18 mouse cellular contexts compared by ENCODE assay signal in genomic region chr5:128815078-128815477, GRCm38 (mm10).
DNase-seq lines count a peak whose midpoint lies in the region; ATAC-seq lines count a peak whose summit lies in the region.
"Had no signal": no experiment of that assay in that cellular context is flagged by ENCODE, and none has a peak within 500 bp of the region (broad histone marks: within the 10 kb centered on the region; RNA-seq: fewer than 3 reads in every experiment).

No protein-coding gene starts in this region.

- 37% methylated on average over 6 of the region's 6 CpGs for WGBS in hindbrain, embryonic 15.5 days
- WGBS in hindbrain, embryonic 10.5 days: 78% methylated on average over 6 of the region's 6 CpGs
- WGBS in neural tube, embryonic 11.5 days: 72% methylated on average over 6 of the region's 6 CpGs
- WGBS in intestine, embryonic 15.5 days: 69% methylated on average over 6 of the region's 6 CpGs
- WGBS in heart, embryonic 12.5 days: 77% methylated on average over 6 of the region's 6 CpGs

- no peak for ATAC-seq in hindbrain, embryonic 15.5 days (ENCODE audit: low FRiP score, low read depth)
- no peak for ATAC-seq in neural tube, embryonic 11.5 days (ENCODE audit: insufficient read depth, low FRiP score, low TSS enrichment)
- ATAC-seq in intestine, embryonic 15.5 days: peak; percentile 55
- ATAC-seq in heart, embryonic 12.5 days (ENCODE audit: insufficient number of reproducible peaks, low FRiP score): no peak

- no peaks in the 10 kb centered on the region for H3K36me3 ChIP-seq in hindbrain, embryonic 15.5 days
- no peaks in the 10 kb centered on the region for H3K36me3 ChIP-seq in hindbrain, embryonic 10.5 days
- H3K36me3 ChIP-seq in neural tube, embryonic 11.5 days (ENCODE audit: control insufficient read depth, insufficient read depth, low read length): no peaks in the 10 kb centered on the region
- H3K36me3 ChIP-seq in intestine, embryonic 15.5 days: no peaks in the 10 kb centered on the region
- H3K36me3 ChIP-seq in heart, embryonic 12.5 days: no peaks in the 10 kb centered on the region
- H3K36me3 ChIP-seq: lung, embryonic 15.5 days had no signal

- 0 out of 2 replicates have a peak overlapping the region, but pooled peaks have one; percentile 27 for H3K27ac ChIP-seq in hindbrain, embryonic 15.5 days (replicated peaks)
- no peak overlapping the region for H3K27ac ChIP-seq in hindbrain, embryonic 10.5 days
- no peak overlapping the region for H3K27ac ChIP-seq in neural tube, embryonic 11.5 days (ENCODE audit: low read depth, low read length)
- H3K27ac ChIP-seq in intestine, embryonic 15.5 days: no peak overlapping the region
- no peak overlapping the region for H3K27ac ChIP-seq in heart, embryonic 12.5 days (ENCODE audit: poor library complexity, severe bottlenecking)
- H3K27ac ChIP-seq: liver, embryonic 14.5 days; lung, embryonic 15.5 days had no signal

- no peak overlapping the region for H3K4me3 ChIP-seq in hindbrain, embryonic 15.5 days
- H3K4me3 ChIP-seq in hindbrain, embryonic 10.5 days: no peak overlapping the region
- H3K4me3 ChIP-seq in neural tube, embryonic 11.5 days (ENCODE audit: low read depth, low read length): no peak overlapping the region
- H3K4me3 ChIP-seq in intestine, embryonic 15.5 days (replicated peaks): no peak overlapping the region
- H3K4me3 ChIP-seq in heart, embryonic 12.5 days: no peak overlapping the region
- H3K4me3 ChIP-seq: lung, embryonic 15.5 days had no signal

- no peak overlapping the region for H3K4me2 ChIP-seq in hindbrain, embryonic 15.5 days
- no peak overlapping the region for H3K4me2 ChIP-seq in neural tube, embryonic 11.5 days (ENCODE audit: low read depth)
- no peak overlapping the region for H3K4me2 ChIP-seq in intestine, embryonic 15.5 days (replicated peaks)
- H3K4me2 ChIP-seq in heart, embryonic 12.5 days: no peak overlapping the region
- H3K4me2 ChIP-seq: heart, embryonic 11.5 days; lung, embryonic 15.5 days had no signal

- no peaks in the 10 kb centered on the region for H3K27me3 ChIP-seq in hindbrain, embryonic 15.5 days
- H3K27me3 ChIP-seq in hindbrain, embryonic 10.5 days (ENCODE audit: insufficient read depth, poor library complexity, severe bottlenecking): peaks cover 3% of the 10 kb centered on the region; the same call in 1 of the 2 replicates
- no peaks in the 10 kb centered on the region for H3K27me3 ChIP-seq in neural tube, embryonic 11.5 days (ENCODE audit: control insufficient read depth, insufficient read depth, low read length)
- H3K27me3 ChIP-seq in intestine, embryonic 15.5 days (replicated peaks): no peaks in the 10 kb centered on the region
- H3K27me3 ChIP-seq in heart, embryonic 12.5 days (replicated peaks): peaks cover 14% of the 10 kb centered on the region; the same call in 1 of the 2 replicates
- H3K27me3 ChIP-seq: CH12.LX; lung, embryonic 15.5 days had no signal

- peaks cover 39% of the 10 kb centered on the region for H3K4me1 ChIP-seq in hindbrain, embryonic 15.5 days (replicated peaks)
- peaks cover 32% of the 10 kb centered on the region for H3K4me1 ChIP-seq in hindbrain, embryonic 10.5 days (replicated peaks)
- H3K4me1 ChIP-seq in neural tube, embryonic 11.5 days (ENCODE audit: control insufficient read depth, insufficient read depth, low read length): no peaks in the 10 kb centered on the region
- no peaks in the 10 kb centered on the region for H3K4me1 ChIP-seq in intestine, embryonic 15.5 days (replicated peaks)
- H3K4me1 ChIP-seq in heart, embryonic 12.5 days (replicated peaks): peaks cover 3% of the 10 kb centered on the region
- H3K4me1 ChIP-seq: lung, embryonic 15.5 days had no signal

- no peak overlapping the region for H3K9ac ChIP-seq in hindbrain, embryonic 15.5 days
- H3K9ac ChIP-seq in neural tube, embryonic 11.5 days (ENCODE audit: low read length): no peak overlapping the region
- no peak overlapping the region for H3K9ac ChIP-seq in intestine, embryonic 15.5 days
- no peak overlapping the region for H3K9ac ChIP-seq in heart, embryonic 12.5 days
- H3K9ac ChIP-seq: liver, embryonic 14.5 days; lung, embryonic 15.5 days had no signal

- no peaks in the 10 kb centered on the region for H3K9me3 ChIP-seq in hindbrain, embryonic 15.5 days
- no peaks in the 10 kb centered on the region for H3K9me3 ChIP-seq in hindbrain, embryonic 10.5 days
- H3K9me3 ChIP-seq in neural tube, embryonic 11.5 days (ENCODE audit: control insufficient read depth, low read length): no peaks in the 10 kb centered on the region
- H3K9me3 ChIP-seq in intestine, embryonic 15.5 days: no peaks in the 10 kb centered on the region
- no peaks in the 10 kb centered on the region for H3K9me3 ChIP-seq in heart, embryonic 12.5 days (replicated peaks)
- H3K9me3 ChIP-seq: lung, embryonic 15.5 days had no signal

- no peak for DNase-seq in hindbrain, embryonic 10.5 days (ENCODE audit: low spot score)
- DNase-seq in neural tube, embryonic 11.5 days (ENCODE audit: low spot score): peak; percentile 35
- DNase-seq in neural tube, embryonic 10.5 days (ENCODE audit: extremely low spot score, low spot score): no peak
- no peak for DNase-seq in right cerebral cortex, adult 2 months (ENCODE audit: low spot score in 2 of 2)
- DNase-seq: cerebellum, adult 9-10 months; heart, postnatal 14 days; kidney, adult 9 months; kidney, postnatal 36 days; lung, postnatal 4 days; right cerebral cortex, postnatal 14 days; spleen, adult 18-20 months had no signal
